Mouse (Mus musculus) adrenal gland, adult 8-10 months (tissue): ENCODE measurements around the gene Med20. TPM values are rescaled to one million over a fixed set of nuclear protein-coding genes. Genes with fewer than 3 reads are reported as not detected.

Experiments
- DNase-seq: peaks from one replicate; pipeline ENCODE4 v3.0.0; 2022
- total RNA-seq, 4 experiments: library from RNA; stranded (reverse); gene quantifications; 2 replicates each; pipeline ENCODE4 v1.2.4; 2022

Med20 gene
- 10 to 100 TPM; 42.6 to 53.7 (median 48.3) TPM for total RNA-seq

GRCm38 (mm10) chr17:47610849-47611660 lies at the start of gene Med20, which contains the start of the genes Bysl and Gm20517:
Med20 (plus strand) TSS chr17:47611582.
Bysl (minus strand) TSS chr17:47611492.
Gm20517 (plus strand) TSS chr17:47611589.
- DNase-seq, result peak; percentile 94

- DNase-seq, result peak; percentile 43
These were observed 48.5 kb upstream of the Med20 start for GRCm38 (mm10) chr17:47562875-47563274.

GRCm38 (mm10) chr17:47564612-47565011 lies 46.8 kb upstream of the Med20 start:
- DNase-seq, result no peak

GRCm38 (mm10) chr17:47566133-47566532 lies 45.2 kb upstream of the Med20 start:
- no peak for DNase-seq

GRCm38 (mm10) chr17:47567271-47567670 lies 44.1 kb upstream of the Med20 start:
- DNase-seq, result no peak

- DNase-seq, result no peak
These were observed 43.0 kb upstream of the Med20 start for GRCm38 (mm10) chr17:47568389-47568788.

- no peak for DNase-seq
These were observed 42.3 kb upstream of the Med20 start for GRCm38 (mm10) chr17:47568951-47569527.

- DNase-seq, result no peak
These were observed 39.8 kb upstream of the Med20 start for GRCm38 (mm10) chr17:47571621-47572020.

GRCm38 (mm10) chr17:47572436-47572835 lies 38.9 kb upstream of the Med20 start:
- no peak for DNase-seq

GRCm38 (mm10) chr17:47574028-47574427 lies 37.4 kb upstream of the Med20 start:
- no peak for DNase-seq

GRCm38 (mm10) chr17:47574830-47575229 lies 36.6 kb upstream of the Med20 start:
- no peak for DNase-seq

GRCm38 (mm10) chr17:47578655-47579054 lies 32.7 kb upstream of the Med20 start:
- DNase-seq, result peak; percentile 71

GRCm38 (mm10) chr17:47580962-47581361 lies 30.4 kb upstream of the Med20 start:
- DNase-seq, result peak; percentile 50

GRCm38 (mm10) chr17:47588517-47588916 lies 22.9 kb upstream of the Med20 start:
- no peak for DNase-seq

- DNase-seq, result no peak
These were observed 20.3 kb upstream of the Med20 start for GRCm38 (mm10) chr17:47591073-47591472.

- peak; percentile 90 for DNase-seq
These were observed 18.0 kb upstream of the Med20 start for GRCm38 (mm10) chr17:47593215-47593853.

GRCm38 (mm10) chr17:47593854-47594182 lies 17.6 kb upstream of the Med20 start:
- DNase-seq, result no peak

- peak; percentile 54 for DNase-seq
These were observed 17.0 kb upstream of the Med20 start for GRCm38 (mm10) chr17:47594183-47594968.

GRCm38 (mm10) chr17:47594969-47595247 lies 16.5 kb upstream of the Med20 start:
- DNase-seq, result no peak

- DNase-seq, result peak; percentile 68
These were observed 15.9 kb upstream of the Med20 start for GRCm38 (mm10) chr17:47595248-47596161.

GRCm38 (mm10) chr17:47596162-47596838 lies 15.1 kb upstream of the Med20 start:
- no peak for DNase-seq
